Mouse (Mus musculus): ENCODE data around the gene Sox10. TPM values are rescaled to one million over a fixed set of nuclear protein-coding genes. Genes with fewer than 3 reads are reported as not detected.

Gene Sox10
- polyA plus RNA-seq, 1 experiment from 2014 or later: 2.0 TPM

DNA sequence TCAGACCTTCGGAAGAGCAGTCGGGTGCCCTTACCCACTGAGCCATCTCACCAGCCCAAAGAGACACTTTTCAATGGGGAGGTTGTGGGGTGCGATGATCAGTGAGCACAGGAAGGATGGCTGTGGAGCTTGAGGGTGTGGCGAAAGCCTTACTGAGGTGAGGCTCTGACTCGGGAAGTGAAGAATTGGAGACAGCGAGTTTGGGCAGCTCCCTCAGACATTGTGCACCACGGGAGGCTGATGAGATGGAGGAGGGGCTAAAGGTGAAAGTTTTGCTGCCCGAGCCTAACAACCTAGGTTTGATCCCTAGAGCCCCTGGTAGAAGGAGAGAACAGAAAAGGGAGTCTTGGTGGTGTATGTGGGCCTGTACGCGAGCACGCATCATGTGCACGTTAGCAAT lies 21.7 kb downstream of the Sox10 start:
- H3K4me2 ChIP-seq (ENCODE audit: low read length): no peak overlapping the region
- H3K9ac ChIP-seq (replicated peaks; ENCODE audit: low read depth, low read length): no peak overlapping the region
- peaks cover 16% of the 10 kb centered on the region for H3K36me3 ChIP-seq (ENCODE audit: control insufficient read depth, insufficient read depth)
- no peak overlapping the region for H3K4me3 ChIP-seq (replicated peaks; ENCODE audit: low read length)
- H3K4me1 ChIP-seq (replicated peaks; ENCODE audit: control insufficient read depth, insufficient read depth, low read length): peaks cover 22% of the 10 kb centered on the region
- ATAC-seq: no peak
- H3K27ac ChIP-seq (ENCODE audit: low read length): no peak overlapping the region
- no peaks in the 10 kb centered on the region for H3K9me3 ChIP-seq (ENCODE audit: control insufficient read depth, low read length)
- WGBS: 88% methylated on average over 12 of the region's 12 CpGs
- no peaks in the 10 kb centered on the region for H3K27me3 ChIP-seq (replicated peaks; ENCODE audit: control insufficient read depth, insufficient read depth, low read length)

GRCm38 (mm10) chr15:79141566-79141917 lies 23.5 kb downstream of the Sox10 start:
- peak overlapping the region; percentile 83 for H3K9ac ChIP-seq (replicated peaks; ENCODE audit: low read depth, low read length)
- no peaks in the 10 kb centered on the region for H3K27me3 ChIP-seq (replicated peaks; ENCODE audit: control insufficient read depth, insufficient read depth, low read length)
- under 1% methylated on average over 7 of the region's 7 CpGs for WGBS
- ATAC-seq: peak; percentile 18; the same call in 1 of the 2 replicates
- no peaks in the 10 kb centered on the region for H3K9me3 ChIP-seq (ENCODE audit: control insufficient read depth, low read length)
- H3K4me2 ChIP-seq (ENCODE audit: low read length): peak overlapping the region; percentile 89
- peaks cover 22% of the 10 kb centered on the region for H3K4me1 ChIP-seq (replicated peaks; ENCODE audit: control insufficient read depth, insufficient read depth, low read length)
- H3K36me3 ChIP-seq (ENCODE audit: control insufficient read depth, insufficient read depth): peaks cover 5% of the 10 kb centered on the region
- peak overlapping the region; percentile 95 for H3K4me3 ChIP-seq (replicated peaks; ENCODE audit: low read length)
- no peak overlapping the region for H3K27ac ChIP-seq (ENCODE audit: low read length)

DNA sequence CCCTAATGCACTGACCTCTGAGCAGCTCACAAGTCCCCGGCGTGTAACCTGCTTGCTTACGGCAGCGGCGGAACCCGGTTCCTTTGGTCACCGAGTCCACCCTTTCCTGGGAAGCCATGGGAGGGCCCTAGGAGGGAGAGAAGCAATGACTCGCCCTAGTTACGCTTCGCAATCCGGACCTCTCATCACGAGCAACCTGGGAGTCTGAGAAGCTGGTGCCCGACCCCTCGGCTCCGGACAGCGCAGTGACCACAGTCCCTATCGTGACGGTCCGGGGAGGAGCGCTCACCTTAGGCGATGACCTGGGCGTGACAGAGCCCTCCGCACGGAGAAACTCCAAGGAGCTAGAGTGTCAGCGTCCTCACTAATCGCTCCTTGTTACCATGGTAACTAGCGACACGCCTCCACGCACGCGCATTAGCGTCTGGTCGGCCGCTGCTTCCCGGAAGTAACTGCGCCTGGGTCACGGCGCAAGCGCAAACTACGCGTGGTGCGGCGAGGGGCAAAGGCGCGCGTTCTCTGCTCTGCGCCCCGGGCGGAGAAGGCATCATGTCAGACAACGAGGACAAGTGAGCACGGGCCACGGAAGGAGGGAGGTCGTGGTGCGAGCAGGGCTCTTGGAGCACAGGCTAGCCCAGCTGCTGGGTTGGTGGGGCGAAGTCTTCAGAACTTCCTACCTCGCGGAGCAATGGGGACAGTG lies 24.0 kb downstream of the Sox10 start, which contains the start of the genes Polr2f and 1700088E04Rik:
TSS of gene Polr2f (plus strand) at position 144 of the 700 bp plus-strand sequence.
TSS of gene 1700088E04Rik (minus strand) at position 388 of the 700 bp plus-strand sequence.
- WGBS: under 1% methylated on average over 57 of the region's 57 CpGs
- Histone ChIP-seq H3K36me3 (ENCODE audit: control insufficient read depth, insufficient read depth) (peaks cover 3% of the 10 kb centered on the region; the same call in 1 of the 2 replicates), H3K4me1 (replicated peaks; ENCODE audit: control insufficient read depth, insufficient read depth, low read length) (peaks cover 22% of the 10 kb centered on the region), H3K4me3 (replicated peaks; ENCODE audit: low read length) (peak within 1 kb of the TSS; percentile 95), H3K9ac (replicated peaks; ENCODE audit: low read depth, low read length) (peak within 1 kb of the TSS; percentile 83), H3K4me2 (ENCODE audit: low read length) (peak within 1 kb of the TSS; percentile 89), H3K27ac (ENCODE audit: low read length) (no peak within 1 kb of the TSS), H3K27me3 (replicated peaks; ENCODE audit: control insufficient read depth, insufficient read depth, low read length) (no peaks in the 10 kb centered on the region), H3K9me3 (ENCODE audit: control insufficient read depth, low read length) (no peaks in the 10 kb centered on the region)
- ATAC-seq: peak; percentile 95

DNA sequence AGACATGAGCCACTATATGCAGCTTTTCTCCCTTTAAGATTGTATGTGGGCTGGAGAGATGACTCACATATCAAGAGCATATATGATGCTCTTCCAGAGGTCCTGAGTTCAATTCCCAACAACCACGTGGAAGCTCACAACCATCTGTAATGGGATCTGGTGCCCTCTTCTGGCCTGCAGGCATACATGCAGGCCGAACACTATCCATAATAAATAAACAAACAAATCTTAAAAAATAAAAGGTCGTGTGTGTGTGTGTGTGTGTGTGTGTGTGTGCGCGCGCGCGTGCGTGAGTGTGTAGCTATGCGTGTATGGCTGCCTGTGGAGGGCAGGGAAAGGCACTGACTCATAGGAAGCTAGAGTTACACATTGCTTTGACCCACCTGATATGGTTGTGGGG lies 25.4 kb downstream of the Sox10 start:
- H3K9ac ChIP-seq (replicated peaks; ENCODE audit: low read depth, low read length): no peak overlapping the region
- no peak for ATAC-seq
- H3K27me3 ChIP-seq (replicated peaks; ENCODE audit: control insufficient read depth, insufficient read depth, low read length): no peaks in the 10 kb centered on the region
- no peak overlapping the region for H3K27ac ChIP-seq (ENCODE audit: low read length)
- no peak overlapping the region for H3K4me3 ChIP-seq (replicated peaks; ENCODE audit: low read length)
- H3K4me1 ChIP-seq (replicated peaks; ENCODE audit: control insufficient read depth, insufficient read depth, low read length): peaks cover 22% of the 10 kb centered on the region
- H3K9me3 ChIP-seq (ENCODE audit: control insufficient read depth, low read length): no peaks in the 10 kb centered on the region
- no peak overlapping the region for H3K4me2 ChIP-seq (ENCODE audit: low read length)
- WGBS: 62% methylated on average over 10 of the region's 10 CpGs
- H3K36me3 ChIP-seq (ENCODE audit: control insufficient read depth, insufficient read depth): no peaks in the 10 kb centered on the region

- 59% methylated on average over 11 of the region's 11 CpGs for WGBS
- H3K27ac ChIP-seq (ENCODE audit: low read length): no peak overlapping the region
- H3K27me3 ChIP-seq (replicated peaks; ENCODE audit: control insufficient read depth, insufficient read depth, low read length): no peaks in the 10 kb centered on the region
- no peak overlapping the region for H3K4me3 ChIP-seq (replicated peaks; ENCODE audit: low read length)
- no peaks in the 10 kb centered on the region for H3K9me3 ChIP-seq (ENCODE audit: control insufficient read depth, low read length)
- H3K36me3 ChIP-seq (ENCODE audit: control insufficient read depth, insufficient read depth): 0 out of 2 replicates have a peak, but pooled peaks cover 2% of the 10 kb centered on the region
- ATAC-seq: no peak
- peaks cover 8% of the 10 kb centered on the region for H3K4me1 ChIP-seq (replicated peaks; ENCODE audit: control insufficient read depth, insufficient read depth, low read length)
- H3K9ac ChIP-seq (replicated peaks; ENCODE audit: low read depth, low read length): no peak overlapping the region
- no peak overlapping the region for H3K4me2 ChIP-seq (ENCODE audit: low read length)
Measured at GRCm38 (mm10) chr15:79135783-79136575, 29.1 kb downstream of the Sox10 start.

DNA sequence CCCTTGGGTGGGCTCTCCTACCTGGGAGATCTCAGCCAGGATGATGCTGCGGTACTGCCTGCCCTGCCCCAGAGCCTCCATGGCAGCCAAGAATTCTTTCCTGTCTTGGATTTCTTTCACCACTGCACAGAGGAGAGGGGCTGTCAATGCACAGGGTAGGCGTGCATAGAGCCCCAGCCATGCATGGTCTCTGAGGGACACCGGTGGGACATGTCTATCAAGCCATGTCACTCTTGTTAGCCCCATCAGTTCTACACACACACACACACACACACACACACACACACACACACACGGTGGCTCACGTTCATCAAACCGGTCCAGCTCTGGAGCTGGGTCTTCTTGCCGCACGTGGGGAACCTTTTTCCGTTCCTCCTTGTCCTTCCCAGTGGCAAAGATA lies 29.7 kb downstream of the Sox10 start:
- no peak overlapping the region for H3K9ac ChIP-seq (replicated peaks; ENCODE audit: low read depth, low read length)
- ATAC-seq: no peak
- no peaks in the 10 kb centered on the region for H3K9me3 ChIP-seq (ENCODE audit: control insufficient read depth, low read length)
- 76% methylated on average over 9 of the region's 9 CpGs for WGBS
- peaks cover 3% of the 10 kb centered on the region for H3K4me1 ChIP-seq (replicated peaks; ENCODE audit: control insufficient read depth, insufficient read depth, low read length)
- H3K27ac ChIP-seq (ENCODE audit: low read length): no peak overlapping the region
- no peaks in the 10 kb centered on the region for H3K27me3 ChIP-seq (replicated peaks; ENCODE audit: control insufficient read depth, insufficient read depth, low read length)
- H3K4me3 ChIP-seq (replicated peaks; ENCODE audit: low read length): no peak overlapping the region
- peaks cover 2% of the 10 kb centered on the region; the same call in 1 of the 2 replicates for H3K36me3 ChIP-seq (ENCODE audit: control insufficient read depth, insufficient read depth)
- H3K4me2 ChIP-seq (ENCODE audit: low read length): no peak overlapping the region

DNA sequence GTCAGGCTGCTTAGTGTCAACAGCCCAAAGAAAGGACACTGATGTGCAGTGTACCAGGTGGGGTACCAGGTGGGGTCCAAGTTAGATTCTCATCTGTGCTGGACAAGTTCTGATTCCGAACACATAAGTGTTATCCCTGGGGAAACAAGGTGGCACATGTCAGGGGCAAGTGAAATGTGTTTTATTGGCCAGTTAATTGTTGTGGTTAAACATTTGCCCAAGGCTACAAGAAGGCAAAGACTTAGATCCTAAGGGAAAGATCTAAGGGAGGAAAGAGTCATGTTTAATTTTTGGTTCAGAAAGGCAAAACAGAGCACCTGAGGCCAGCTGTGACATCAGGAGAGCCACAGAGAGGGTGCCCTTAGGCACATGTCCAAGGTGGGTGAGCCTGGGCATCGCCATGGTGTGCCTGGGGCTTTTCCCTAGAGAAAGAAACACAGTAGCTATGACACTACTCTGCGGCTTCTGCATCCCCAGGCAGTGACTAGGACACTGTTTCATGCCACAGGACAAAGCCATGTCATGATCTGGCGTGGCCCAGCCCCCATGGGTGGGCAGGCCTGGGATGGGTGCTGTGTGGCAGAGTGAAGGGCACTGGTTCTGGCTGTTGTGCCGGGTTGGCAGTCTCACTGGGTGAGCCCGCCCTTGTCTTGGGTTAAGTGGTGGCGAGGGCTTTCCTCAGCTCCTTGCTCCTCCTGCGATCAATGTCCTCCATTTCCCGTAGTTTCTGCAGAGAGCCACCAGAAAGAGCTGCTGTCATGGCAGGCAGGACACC lies 30.4 kb downstream of the Sox10 start:
- Histone ChIP-seq H3K4me1 (replicated peaks; ENCODE audit: control insufficient read depth, insufficient read depth, low read length) (no peaks in the 10 kb centered on the region), H3K4me3 (replicated peaks; ENCODE audit: low read length) (no peak overlapping the region), H3K27me3 (replicated peaks; ENCODE audit: control insufficient read depth, insufficient read depth, low read length) (no peaks in the 10 kb centered on the region), H3K9ac (replicated peaks; ENCODE audit: low read depth, low read length) (no peak overlapping the region), H3K27ac (ENCODE audit: low read length) (no peak overlapping the region), H3K4me2 (ENCODE audit: low read length) (no peak overlapping the region), H3K36me3 (ENCODE audit: control insufficient read depth, insufficient read depth) (peaks cover 7% of the 10 kb centered on the region; the same call in 1 of the 2 replicates), H3K9me3 (ENCODE audit: control insufficient read depth, low read length) (no peaks in the 10 kb centered on the region)
- WGBS: 84% methylated on average over 9 of the region's 9 CpGs
- ATAC-seq: no peak

DNA sequence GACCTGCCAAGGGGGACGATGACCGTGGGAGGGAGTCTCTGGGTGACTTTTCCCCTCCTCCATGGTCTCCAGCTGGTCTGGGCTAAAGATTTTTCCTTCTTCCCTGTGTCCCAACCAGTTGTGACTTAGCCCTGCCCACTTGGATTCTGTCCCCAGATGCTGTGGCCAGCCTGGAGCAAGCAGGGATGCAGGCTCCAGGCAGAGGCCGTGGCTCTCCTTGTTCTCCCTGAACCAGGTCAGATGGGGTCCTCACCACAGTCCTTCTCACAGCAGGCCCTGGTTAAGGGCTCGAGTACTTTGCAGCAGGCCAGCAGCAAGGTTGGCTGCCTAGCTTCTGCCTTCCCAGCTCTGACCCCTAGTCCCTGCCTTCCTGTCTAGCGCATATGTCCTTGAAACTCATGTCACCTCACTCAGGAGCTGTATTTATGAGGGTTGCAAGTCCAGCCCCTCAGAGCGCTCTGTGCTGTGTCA lies 31.8 kb downstream of the Sox10 start:
- Histone ChIP-seq H3K4me2 (ENCODE audit: low read length) (no peak overlapping the region), H3K9me3 (ENCODE audit: control insufficient read depth, low read length) (no peaks in the 10 kb centered on the region), H3K4me1 (replicated peaks; ENCODE audit: control insufficient read depth, insufficient read depth, low read length) (no peaks in the 10 kb centered on the region), H3K27ac (ENCODE audit: low read length) (no peak overlapping the region), H3K4me3 (replicated peaks; ENCODE audit: low read length) (no peak overlapping the region), H3K9ac (replicated peaks; ENCODE audit: low read depth, low read length) (no peak overlapping the region), H3K36me3 (ENCODE audit: control insufficient read depth, insufficient read depth) (peaks cover 7% of the 10 kb centered on the region), H3K27me3 (replicated peaks; ENCODE audit: control insufficient read depth, insufficient read depth, low read length) (no peaks in the 10 kb centered on the region)
- 87% methylated on average over 5 of the region's 6 CpGs for WGBS
- ATAC-seq: no peak

- H3K4me3 ChIP-seq (replicated peaks; ENCODE audit: low read length): no peak overlapping the region
- H3K4me1 ChIP-seq (replicated peaks; ENCODE audit: control insufficient read depth, insufficient read depth, low read length): no peaks in the 10 kb centered on the region
- no peak overlapping the region for H3K27ac ChIP-seq (ENCODE audit: low read length)
- no peaks in the 10 kb centered on the region for H3K9me3 ChIP-seq (ENCODE audit: control insufficient read depth, low read length)
- no peak for ATAC-seq
- no peak overlapping the region for H3K9ac ChIP-seq (replicated peaks; ENCODE audit: low read depth, low read length)
- H3K36me3 ChIP-seq (ENCODE audit: control insufficient read depth, insufficient read depth): peaks cover 18% of the 10 kb centered on the region
- WGBS: 70% methylated on average over 7 of the region's 7 CpGs
- H3K4me2 ChIP-seq (ENCODE audit: low read length): no peak overlapping the region
- no peaks in the 10 kb centered on the region for H3K27me3 ChIP-seq (replicated peaks; ENCODE audit: control insufficient read depth, insufficient read depth, low read length)
Measured at GRCm38 (mm10) chr15:79131442-79131841, 33.6 kb downstream of the Sox10 start.
